Mouse (Mus musculus) heart, adult 2 months (tissue): ENCODE measurements around the gene 6030445D17Rik.

Source experiments
- CTCF ChIP-seq: fragments of 200-600 bp; IDR thresholded peaks from 2 replicates; pipeline ENCODE4 v1.8.1; 2022; ENCODE audit warnings: antibody characterized with exemption, mild to moderate bottlenecking, moderate library complexity
- EP300 ChIP-seq: fragments of 200-500 bp; IDR thresholded peaks from 2 replicates; pipeline ENCODE4 v1.6.1; 2011; ENCODE audit warnings: low read depth, low read length, control low read depth; ENCODE audit not compliant: insufficient read depth
- POLR2A ChIP-seq: fragments of 200-500 bp; IDR thresholded peaks from 2 replicates; pipeline ENCODE4 v1.6.1; 2011; ENCODE audit warnings: mild to moderate bottlenecking, low read depth, low read length, control low read depth; ENCODE audit not compliant: insufficient read depth

DNA sequence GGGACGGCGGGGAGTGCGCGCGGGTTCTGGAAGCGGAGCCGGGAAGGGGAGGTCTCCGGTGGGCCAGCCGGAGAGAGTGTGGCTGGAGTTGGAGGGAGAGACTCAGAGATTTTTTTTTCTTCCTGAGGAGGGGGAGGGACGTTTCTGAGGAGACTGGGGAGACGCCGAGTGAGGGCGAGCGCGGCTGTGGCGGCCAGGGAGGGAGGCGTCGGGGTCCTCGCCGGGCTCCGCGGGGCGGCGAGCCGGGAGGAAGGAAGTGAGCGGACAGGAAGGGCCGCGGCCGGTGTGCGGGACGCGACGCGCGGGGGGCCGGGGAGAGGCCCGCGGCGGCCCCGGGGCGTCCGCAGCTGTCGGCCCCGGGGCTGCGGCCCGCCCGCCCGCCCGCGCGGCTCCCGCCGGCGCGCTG, 7.9 kb downstream of the 6030445D17Rik start:
- no peak for TF ChIP-seq POLR2A
- TF ChIP-seq CTCF, result no peak
- TF ChIP-seq EP300, result no peak
